ENCODE assay signal across 8 mouse cellular contexts in genomic region chr13:84222682-84222992, GRCm38 (mm10). TPM values are rescaled to one million over a fixed set of nuclear protein-coding genes. Genes with fewer than 3 reads are reported as not detected.
DNase-seq lines count a peak whose midpoint lies in the region; ATAC-seq and TF ChIP-seq lines count a peak whose summit lies in the region.

No protein-coding gene starts in this region.

- peak overlapping the region; percentile 86 for H3K27ac ChIP-seq in heart, embryonic 13.5 days (replicated peaks)
- H3K27ac ChIP-seq in forebrain, embryonic 12.5 days = peak overlapping the region; percentile 80
- H3K27ac ChIP-seq in liver, embryonic 14.5 days = no peak overlapping the region

- intact Hi-C loops in heart, postnatal 25 days (cut with DNase I) = loop anchor here (10.0 kb wide), 1 partner anchor 488 kb away; no protein-coding TSS in a partner anchor

- ATAC-seq in heart, embryonic 13.5 days (ENCODE audit: extremely low read depth, insufficient number of reproducible peaks, low FRiP score, low TSS enrichment) = no peak
- ATAC-seq in forebrain, embryonic 12.5 days (ENCODE audit: low FRiP score) = no peak
- ATAC-seq in liver, embryonic 14.5 days (ENCODE audit: insufficient read depth) = no peak
- no peak for ATAC-seq in frontal cortex, adult (ENCODE audit: low TSS enrichment)

- 3% methylated on average over 10 of the region's 10 CpGs for WGBS in heart, embryonic 13.5 days
- 4% methylated on average over 10 of the region's 10 CpGs for WGBS in forebrain, embryonic 12.5 days
- 2% methylated on average over 10 of the region's 10 CpGs for WGBS in liver, embryonic 14.5 days (ENCODE audit: insufficient replicate concordance)

- DNase-seq in heart, postnatal 25 days (ENCODE audit: low spot score) = no peak
- DNase-seq in liver, embryonic 14.5 days (ENCODE audit: low read depth in 3 of 3, low spot score in 3 of 3) = no peak
- no peak for DNase-seq in cerebellum, adult 8-10 months
- no peak for DNase-seq in Muller cell, postnatal 12 days (ENCODE audit: inconsistent ontology term)

- H3K9me3 ChIP-seq in heart, embryonic 13.5 days = no peaks in the 10 kb centered on the region
- no peaks in the 10 kb centered on the region for H3K9me3 ChIP-seq in E14TG2a.4 (ENCODE audit: low read length)
- no peaks in the 10 kb centered on the region for H3K9me3 ChIP-seq in forebrain, embryonic 12.5 days
- no peaks in the 10 kb centered on the region for H3K9me3 ChIP-seq in liver, embryonic 14.5 days (ENCODE audit: control insufficient read depth, low read length)

- H3K4me1 ChIP-seq in heart, embryonic 13.5 days = peaks cover 18% of the 10 kb centered on the region
- peaks cover 30% of the 10 kb centered on the region for H3K4me1 ChIP-seq in E14TG2a.4 (replicated peaks; ENCODE audit: low read depth, low read length)
- peaks cover 27% of the 10 kb centered on the region for H3K4me1 ChIP-seq in forebrain, embryonic 12.5 days
- peaks cover 8 to 10% of the 10 kb centered on the region in 2 experiments for H3K4me1 ChIP-seq in liver, embryonic 14.5 days (replicated peaks; ENCODE audit: control insufficient read depth in 2 of 2, insufficient read depth in 2 of 2, low read length in 1 of 2)

- H3K4me2 ChIP-seq in heart, embryonic 13.5 days = peak overlapping the region; percentile 93
- peak overlapping the region; percentile 90 for H3K4me2 ChIP-seq in forebrain, embryonic 12.5 days
- peak overlapping the region; percentile 66 for H3K4me2 ChIP-seq in liver, embryonic 14.5 days (ENCODE audit: low read depth)

- no peak for TF ChIP-seq CTCF in E14TG2a.4 (conservative IDR thresholded peaks at IDR 0.05; ENCODE audit: low read length)
- no peak for TF ChIP-seq CTCF in liver, embryonic 14.5 days (IDR thresholded peaks at IDR 0.05; ENCODE audit: low read depth)

- TF ChIP-seq EP300 in liver, embryonic 14.5 days (IDR thresholded peaks at IDR 0.05; ENCODE audit: low read depth) = no peak

- H3K27me3 ChIP-seq in heart, embryonic 13.5 days (replicated peaks) = no peaks in the 10 kb centered on the region
- H3K27me3 ChIP-seq in E14TG2a.4 (ENCODE audit: insufficient read depth, low read length) = no peaks in the 10 kb centered on the region
- H3K27me3 ChIP-seq in forebrain, embryonic 12.5 days = no peaks in the 10 kb centered on the region
- H3K27me3 ChIP-seq in liver, embryonic 14.5 days (ENCODE audit: control insufficient read depth, insufficient read depth, low read length) = no peaks in the 10 kb centered on the region

- H3K36me3 ChIP-seq in heart, embryonic 13.5 days = 0 out of 2 replicates have a peak, but pooled peaks cover under 1% of the 10 kb centered on the region
- H3K36me3 ChIP-seq in E14TG2a.4 (ENCODE audit: insufficient read depth, low read length) = peaks cover 11% of the 10 kb centered on the region; the same call in 1 of the 2 replicates
- H3K36me3 ChIP-seq in forebrain, embryonic 12.5 days (replicated peaks) = peaks cover 4% of the 10 kb centered on the region
- H3K36me3 ChIP-seq in liver, embryonic 14.5 days (replicated peaks; ENCODE audit: control insufficient read depth, insufficient read depth, low read depth) = no peaks in the 10 kb centered on the region

- H3K4me3 ChIP-seq in heart, embryonic 13.5 days = peak overlapping the region; percentile 87
- H3K4me3 ChIP-seq in E14TG2a.4 (replicated peaks; ENCODE audit: low read length) = peak overlapping the region; percentile 93
- H3K4me3 ChIP-seq in forebrain, embryonic 12.5 days (replicated peaks) = peak overlapping the region; percentile 80
- peak overlapping the region; percentile 68 to 98 for H3K4me3 ChIP-seq in liver, embryonic 14.5 days (ENCODE audit: insufficient read depth in 1 of 2, low read depth in 2 of 2, low read length in 2 of 2)

- H3K9ac ChIP-seq in heart, embryonic 13.5 days = peak overlapping the region; percentile 90
- H3K9ac ChIP-seq in forebrain, embryonic 12.5 days = peak overlapping the region; percentile 79
- H3K9ac ChIP-seq in liver, embryonic 14.5 days (replicated peaks) = peak overlapping the region; percentile 58

RNA-seq across cellular contexts. Expression of gene Tmem161b, which starts 0.5 kb away (rescaled TPM):
- 8.6 and 9.3 TPM in 2 replicates for polyA plus RNA-seq in heart, embryonic 13.5 days (2015; fragmentation: Nextera tagmentation; extraction: Ambion mirVana)
- total RNA-seq in heart, postnatal 25 days (2021) = 10 to 100 TPM; 13.3 to 15.2 TPM
- 28.4 and 29.0 TPM in 2 replicates for polyA plus RNA-seq in forebrain, embryonic 12.5 days (2016; fragmentation: Nextera tagmentation; extraction: Ambion mirVana)
- 3.5 and 5.0 TPM in 2 replicates for polyA plus RNA-seq in liver, embryonic 14.5 days (2012; rRNA removed)
- 6.0 and 6.6 TPM in 2 replicates for polyA plus RNA-seq in liver, embryonic 14.5 days (2014; fragmentation: Nextera tagmentation; extraction: Ambion mirVana)
